ENCODE assay signal across 8 mouse cellular contexts in genomic region chr1:128472713-128473230, GRCm38 (mm10). TPM values are rescaled to one million over a fixed set of nuclear protein-coding genes. Genes with fewer than 3 reads are reported as not detected.
DNase-seq lines count a peak whose midpoint lies in the region; ATAC-seq and TF ChIP-seq lines count a peak whose summit lies in the region.

No protein-coding gene starts in this region.

- no peak overlapping the region for H3K9ac ChIP-seq in heart, embryonic 15.5 days
- H3K9ac ChIP-seq in liver, embryonic 16.5 days (ENCODE audit: low read depth, low read length): no peak overlapping the region

- peak overlapping the region; percentile 1 for H3ac ChIP-seq in C2C12 (ENCODE audit: control insufficient read depth, insufficient read length, low read depth)

- H3K4me1 ChIP-seq in E14TG2a.4 (replicated peaks; ENCODE audit: low read depth, low read length): peaks cover 19% of the 10 kb centered on the region
- H3K4me1 ChIP-seq in heart, embryonic 15.5 days (replicated peaks): peaks cover 11% of the 10 kb centered on the region
- no peaks in the 10 kb centered on the region; the same call in 1 of the 2 replicates for H3K4me1 ChIP-seq in liver, embryonic 16.5 days (ENCODE audit: control insufficient read depth, low read depth, low read length)

- no peak for DNase-seq in frontal cortex, postnatal 14 days (ENCODE audit: low spot score in 2 of 2)
- no peak for DNase-seq in gastrocnemius, postnatal 36 days
- DNase-seq in kidney, postnatal 25 days: no peak

- peak; percentile 24; the same call in 1 of the 2 replicates for ATAC-seq in heart, embryonic 15.5 days (replicated peaks; ENCODE audit: insufficient number of reproducible peaks, insufficient read depth, low FRiP score, low read depth)
- ATAC-seq in liver, embryonic 16.5 days (ENCODE audit: low read depth): no peak
- no peak for ATAC-seq in erythroid progenitor cell, adult 5-6 weeks (replicated peaks; ENCODE audit: low FRiP score, poor library complexity, severe bottlenecking)

- no peaks in the 10 kb centered on the region for H3K27me3 ChIP-seq in C2C12 (ENCODE audit: control insufficient read depth, insufficient read depth, insufficient read length)
- peaks cover 16% of the 10 kb centered on the region; the same call in 1 of the 2 replicates for H3K27me3 ChIP-seq in E14TG2a.4 (ENCODE audit: insufficient read depth, low read length)
- H3K27me3 ChIP-seq in heart, embryonic 15.5 days: no peaks in the 10 kb centered on the region; the same call in 1 of the 2 replicates
- peaks cover 6% of the 10 kb centered on the region; the same call in 1 of the 2 replicates for H3K27me3 ChIP-seq in liver, embryonic 16.5 days (ENCODE audit: control insufficient read depth, insufficient read depth, low read depth, low read length)

- no peaks in the 10 kb centered on the region for H3K36me3 ChIP-seq in C2C12 (ENCODE audit: control insufficient read depth, insufficient read depth)
- H3K36me3 ChIP-seq in E14TG2a.4 (ENCODE audit: insufficient read depth, low read length): no peaks in the 10 kb centered on the region
- H3K36me3 ChIP-seq in heart, embryonic 15.5 days: no peaks in the 10 kb centered on the region
- H3K36me3 ChIP-seq in liver, embryonic 16.5 days (ENCODE audit: control insufficient read depth, insufficient read depth): no peaks in the 10 kb centered on the region

- WGBS in heart, embryonic 15.5 days: 29% methylated on average over 15 of the region's 15 CpGs
- 29% methylated on average over 15 of the region's 15 CpGs for WGBS in liver, embryonic 16.5 days (ENCODE audit: insufficient replicate concordance)

- intact Hi-C loops in gastrocnemius, postnatal 36 days (cut with DNase I): no loop called here

- peak overlapping the region; percentile 65 for H3K4me2 ChIP-seq in heart, embryonic 15.5 days
- peak overlapping the region; percentile 7; the same call in 1 of the 2 replicates for H3K4me2 ChIP-seq in liver, embryonic 16.5 days (ENCODE audit: low read depth, low read length)

- no peaks in the 10 kb centered on the region for H3K9me3 ChIP-seq in E14TG2a.4 (ENCODE audit: low read length)
- no peaks in the 10 kb centered on the region for H3K9me3 ChIP-seq in heart, embryonic 15.5 days (replicated peaks)
- H3K9me3 ChIP-seq in liver, embryonic 16.5 days (replicated peaks; ENCODE audit: control insufficient read depth, low read length): no peaks in the 10 kb centered on the region

- no peaks in the 10 kb centered on the region for H3K79me3 ChIP-seq in C2C12 (ENCODE audit: low read depth)

- TF ChIP-seq CTCF in C2C12 (IDR thresholded peaks at IDR 0.05; ENCODE audit: control insufficient read depth, insufficient read depth, insufficient read length): no peak
- no peak for TF ChIP-seq CTCF in E14TG2a.4 (conservative IDR thresholded peaks at IDR 0.05; ENCODE audit: low read length)

- no peak overlapping the region for H3K27ac ChIP-seq in heart, embryonic 15.5 days
- H3K27ac ChIP-seq in liver, embryonic 16.5 days (ENCODE audit: low read length): no peak overlapping the region

- H3K79me2 ChIP-seq in C2C12 (ENCODE audit: control insufficient read depth, insufficient read depth): no peaks in the 10 kb centered on the region

- H3K4me3 ChIP-seq in C2C12 (ENCODE audit: insufficient read depth, poor library complexity, severe bottlenecking) (no peak overlapping the region), E14TG2a.4 (replicated peaks; ENCODE audit: low read length) (peak overlapping the region; percentile 67)
- peak overlapping the region; percentile 34 for H3K4me3 ChIP-seq in heart, embryonic 15.5 days
- H3K4me3 ChIP-seq in liver, embryonic 16.5 days (ENCODE audit: low read depth, low read length): no peak overlapping the region

TF ChIP-seq in C2C12, 6 proteins besides CTCF, POLR2A, EP300 and RAD21:
- TF ChIP-seq MYOG (IDR thresholded peaks at IDR 0.05; ENCODE audit: control insufficient read depth, extremely low read depth, insufficient read length) (no peak), MAX (IDR thresholded peaks at IDR 0.05) (no peak), USF1 (IDR thresholded peaks at IDR 0.05; ENCODE audit: low read depth) (no peak), FOSL1 (IDR thresholded peaks at IDR 0.05; ENCODE audit: insufficient read depth, low read length, poor library complexity, severe bottlenecking) (no peak), CEBPB (IDR thresholded peaks at IDR 0.05; ENCODE audit: low read depth) (no peak), MYOD1 (IDR thresholded peaks at IDR 0.05; ENCODE audit: control insufficient read depth, insufficient read length, low read depth) (no peak)

RNA-seq across cellular contexts. Expression of gene Dars, which starts 55.6 kb away (rescaled TPM):
- 52.3 TPM for polyA plus RNA-seq in C2C12 (2012; fragmentation: generic; extraction: Trizol)
- polyA plus RNA-seq in heart, embryonic 15.5 days (2015; fragmentation: Nextera tagmentation; extraction: Ambion mirVana): 96.1 and 99.2 TPM in 2 replicates
- 98.0 and 116 TPM in 2 replicates for polyA plus RNA-seq in liver, embryonic 16.5 days (2015; fragmentation: Nextera tagmentation; extraction: Ambion mirVana)
- 25.2 and 66.7 TPM in 2 replicates for total RNA-seq in erythroid progenitor cell, adult 5-6 weeks (2015; ENCODE audit: low replicate concordance)
- 42.2 and 45.6 TPM in 2 replicates for total RNA-seq in erythroid progenitor cell, adult 5-6 weeks (2017; ENCODE audit: low replicate concordance)
- total RNA-seq in gastrocnemius, postnatal 36 days (2021): 10 to 100 TPM; 57.1 to 67.3 TPM

Comparison
In these comparisons a context has a peak if more than half of its experiments do, and no peak if none do; other contexts are left out.
1. H3K4me3 ChIP-seq: peak in E14TG2a.4 (single experiment) and heart, embryonic 15.5 days (single experiment); none in C2C12 (single experiment) and liver, embryonic 16.5 days (single experiment).